Mouse (Mus musculus): ENCODE data around the gene Galntl6. TPM values are rescaled to one million over a fixed set of nuclear protein-coding genes. Genes with fewer than 3 reads are reported as not detected.

The Galntl6 gene
- total RNA-seq, 1 experiment from 2014 or later = not detected

GRCm38 (mm10) chr8:58372389-58372788 lies 540.1 kb downstream of the Galntl6 start:
- ATAC-seq (replicated peaks; ENCODE audit: insufficient number of reproducible peaks, low FRiP score, low TSS enrichment, poor library complexity, severe bottlenecking) = no peak

- no peak for ATAC-seq (replicated peaks; ENCODE audit: insufficient number of reproducible peaks, low FRiP score, low TSS enrichment, poor library complexity, severe bottlenecking)
Observed at GRCm38 (mm10) chr8:58371979-58372378, 540.5 kb downstream of the Galntl6 start.

GRCm38 (mm10) chr8:58331151-58331550 lies 581.3 kb downstream of the Galntl6 start:
- ATAC-seq (replicated peaks; ENCODE audit: insufficient number of reproducible peaks, low FRiP score, low TSS enrichment, poor library complexity, severe bottlenecking) = no peak

- ATAC-seq (replicated peaks; ENCODE audit: insufficient number of reproducible peaks, low FRiP score, low TSS enrichment, poor library complexity, severe bottlenecking) = no peak
Observed at GRCm38 (mm10) chr8:58313482-58313881, 599.0 kb downstream of the Galntl6 start.

- no peak for ATAC-seq (replicated peaks; ENCODE audit: insufficient number of reproducible peaks, low FRiP score, low TSS enrichment, poor library complexity, severe bottlenecking)
Observed at GRCm38 (mm10) chr8:58291487-58291886, 621.0 kb downstream of the Galntl6 start.

- no peak for ATAC-seq (replicated peaks; ENCODE audit: insufficient number of reproducible peaks, low FRiP score, low TSS enrichment, poor library complexity, severe bottlenecking)
Observed at GRCm38 (mm10) chr8:58290080-58290479, 622.4 kb downstream of the Galntl6 start.

- no peak for ATAC-seq (replicated peaks; ENCODE audit: insufficient number of reproducible peaks, low FRiP score, low TSS enrichment, poor library complexity, severe bottlenecking)
Observed at GRCm38 (mm10) chr8:58265485-58265884, 647.0 kb downstream of the Galntl6 start.

GRCm38 (mm10) chr8:58258577-58259315 lies 653.7 kb downstream of the Galntl6 start:
- no peak for ATAC-seq (replicated peaks; ENCODE audit: insufficient number of reproducible peaks, low FRiP score, low TSS enrichment, poor library complexity, severe bottlenecking)

- no peak for ATAC-seq (replicated peaks; ENCODE audit: insufficient number of reproducible peaks, low FRiP score, low TSS enrichment, poor library complexity, severe bottlenecking)
Observed at GRCm38 (mm10) chr8:58253620-58254019, 658.8 kb downstream of the Galntl6 start.

GRCm38 (mm10) chr8:58244830-58245229 lies 667.6 kb downstream of the Galntl6 start:
- no peak for ATAC-seq (replicated peaks; ENCODE audit: insufficient number of reproducible peaks, low FRiP score, low TSS enrichment, poor library complexity, severe bottlenecking)

GRCm38 (mm10) chr8:58234220-58234619 lies 678.2 kb downstream of the Galntl6 start:
- no peak for ATAC-seq (replicated peaks; ENCODE audit: insufficient number of reproducible peaks, low FRiP score, low TSS enrichment, poor library complexity, severe bottlenecking)

GRCm38 (mm10) chr8:58228725-58229124 lies 683.7 kb downstream of the Galntl6 start:
- ATAC-seq (replicated peaks; ENCODE audit: insufficient number of reproducible peaks, low FRiP score, low TSS enrichment, poor library complexity, severe bottlenecking) = no peak

GRCm38 (mm10) chr8:58217885-58218284 lies 694.6 kb downstream of the Galntl6 start:
- ATAC-seq (replicated peaks; ENCODE audit: insufficient number of reproducible peaks, low FRiP score, low TSS enrichment, poor library complexity, severe bottlenecking) = no peak

- no peak for ATAC-seq (replicated peaks; ENCODE audit: insufficient number of reproducible peaks, low FRiP score, low TSS enrichment, poor library complexity, severe bottlenecking)
Observed at GRCm38 (mm10) chr8:58189694-58190093, 722.7 kb downstream of the Galntl6 start.

GRCm38 (mm10) chr8:58146961-58147360 lies 765.5 kb downstream of the Galntl6 start:
- no peak for ATAC-seq (replicated peaks; ENCODE audit: insufficient number of reproducible peaks, low FRiP score, low TSS enrichment, poor library complexity, severe bottlenecking)

- no peak for ATAC-seq (replicated peaks; ENCODE audit: insufficient number of reproducible peaks, low FRiP score, low TSS enrichment, poor library complexity, severe bottlenecking)
Observed at GRCm38 (mm10) chr8:58086733-58087132, 825.7 kb downstream of the Galntl6 start.

- no peak for ATAC-seq (replicated peaks; ENCODE audit: insufficient number of reproducible peaks, low FRiP score, low TSS enrichment, poor library complexity, severe bottlenecking)
Observed at GRCm38 (mm10) chr8:58084931-58085330, 827.5 kb downstream of the Galntl6 start.

GRCm38 (mm10) chr8:58081715-58082114 lies 830.7 kb downstream of the Galntl6 start:
- ATAC-seq (replicated peaks; ENCODE audit: insufficient number of reproducible peaks, low FRiP score, low TSS enrichment, poor library complexity, severe bottlenecking) = no peak

GRCm38 (mm10) chr8:58074611-58075010 lies 837.8 kb downstream of the Galntl6 start:
- ATAC-seq (replicated peaks; ENCODE audit: insufficient number of reproducible peaks, low FRiP score, low TSS enrichment, poor library complexity, severe bottlenecking) = no peak

GRCm38 (mm10) chr8:58073733-58074132 lies 838.7 kb downstream of the Galntl6 start:
- ATAC-seq (replicated peaks; ENCODE audit: insufficient number of reproducible peaks, low FRiP score, low TSS enrichment, poor library complexity, severe bottlenecking) = no peak

GRCm38 (mm10) chr8:58032271-58032670 lies 880.2 kb downstream of the Galntl6 start:
- no peak for ATAC-seq (replicated peaks; ENCODE audit: insufficient number of reproducible peaks, low FRiP score, low TSS enrichment, poor library complexity, severe bottlenecking)
